Mouse (Mus musculus) midbrain, embryonic 15.5 days (tissue): ENCODE data around the gene Dok7. TPM values are rescaled to one million over a fixed set of nuclear protein-coding genes. Genes with fewer than 3 reads are reported as not detected.

ENCODE experiments used
- ATAC-seq: fragments of 200-750 bp; cut with Nextera tagmentation; replicated peaks from 2 replicates; pipeline ENCODE4 v1.8.0; 2017; ENCODE audit warnings: moderate TSS enrichment
- H3K27ac ChIP-seq: fragments of 300-500 bp; sonication (generic); 2 replicates; pipeline ENCODE4 v1.5.1; 2015; ENCODE audit warnings: mild to moderate bottlenecking, inconsistent platforms
- H3K27me3 ChIP-seq: fragments of 300-500 bp; sonication (generic); replicated peaks from 2 replicates; pipeline ENCODE4 v1.6.1; 2015; ENCODE audit warnings: inconsistent platforms
- H3K36me3 ChIP-seq: fragments of 300-500 bp; sonication (generic); replicated peaks from 2 replicates; pipeline ENCODE4 v1.6.1; 2015; ENCODE audit warnings: inconsistent platforms
- H3K4me1 ChIP-seq: fragments of 300-500 bp; sonication (generic); 2 replicates; pipeline ENCODE4 v1.6.1; 2015; ENCODE audit warnings: inconsistent platforms
- H3K4me2 ChIP-seq: fragments of 300-500 bp; sonication (generic); 2 replicates; pipeline ENCODE4 v1.6.1; 2015; ENCODE audit warnings: inconsistent platforms, mild to moderate bottlenecking, moderate library complexity
- H3K4me3 ChIP-seq: fragments of 300-500 bp; sonication (generic); 2 replicates; pipeline ENCODE4 v1.5.1; 2015; ENCODE audit warnings: mild to moderate bottlenecking, inconsistent platforms
- H3K9ac ChIP-seq: fragments of 300-500 bp; sonication (generic); 2 replicates; pipeline ENCODE4 v1.6.1; 2015; ENCODE audit warnings: mild to moderate bottlenecking, inconsistent platforms
- H3K9me3 ChIP-seq: fragments of 300-500 bp; sonication (generic); 2 replicates; pipeline ENCODE4 v1.6.1; 2016; ENCODE audit warnings: inconsistent platforms
- WGBS: fragments of 180-500 bp; shearing (Covaris S2); methylation state at CpG from one replicate; pipeline ENCODE4 v1.1.7; 2015; ENCODE audit warnings: mixed read lengths; 5-methylcytosine and 5-hydroxymethylcytosine counted together
- polyA plus RNA-seq: library from polyadenylated mRNA; unstranded; fragments of >200 nt; fragmentation: Nextera tagmentation; extraction: Ambion mirVana; gene quantifications from 2 replicates; pipeline ENCODE4 v1.2.1, GENCODE M21; 2015

Dok7 gene
- polyA plus RNA-seq, 1 experiment from 2014 or later: 7.9 TPM

DNA sequence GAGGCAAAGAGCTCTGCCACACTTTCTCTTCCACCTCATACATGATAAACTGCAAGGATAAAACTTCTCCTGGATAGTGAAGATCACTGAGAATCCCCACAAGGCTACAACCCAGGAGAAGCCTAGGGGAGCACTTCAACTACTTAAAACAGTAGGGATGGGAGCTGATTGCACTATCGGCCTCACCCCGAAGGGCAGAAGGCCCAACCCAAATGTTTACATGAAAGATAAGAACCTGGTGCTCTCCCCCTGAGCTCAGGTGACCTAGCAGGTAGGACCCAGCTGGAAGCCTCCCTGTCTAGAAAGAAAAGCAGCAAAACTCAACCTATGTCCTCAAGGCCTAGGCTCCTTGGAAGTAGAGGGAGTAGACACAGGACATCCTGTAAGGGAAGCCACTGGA lies 47.0 kb downstream of the Dok7 start:
- Histone ChIP-seq H3K9ac (no peak overlapping the region), H3K4me1 (peaks cover 23% of the 10 kb centered on the region), H3K4me2 (peak overlapping the region; percentile 61), H3K27ac (no peak overlapping the region), H3K36me3 (peaks cover 15% of the 10 kb centered on the region), H3K9me3 (no peaks in the 10 kb centered on the region), H3K4me3 (peak overlapping the region; percentile 82; the same call in 1 of the 2 replicates), H3K27me3 (no peaks in the 10 kb centered on the region)
- WGBS: 95% methylated on average over 2 of the region's 2 CpGs
- no peak for ATAC-seq

DNA sequence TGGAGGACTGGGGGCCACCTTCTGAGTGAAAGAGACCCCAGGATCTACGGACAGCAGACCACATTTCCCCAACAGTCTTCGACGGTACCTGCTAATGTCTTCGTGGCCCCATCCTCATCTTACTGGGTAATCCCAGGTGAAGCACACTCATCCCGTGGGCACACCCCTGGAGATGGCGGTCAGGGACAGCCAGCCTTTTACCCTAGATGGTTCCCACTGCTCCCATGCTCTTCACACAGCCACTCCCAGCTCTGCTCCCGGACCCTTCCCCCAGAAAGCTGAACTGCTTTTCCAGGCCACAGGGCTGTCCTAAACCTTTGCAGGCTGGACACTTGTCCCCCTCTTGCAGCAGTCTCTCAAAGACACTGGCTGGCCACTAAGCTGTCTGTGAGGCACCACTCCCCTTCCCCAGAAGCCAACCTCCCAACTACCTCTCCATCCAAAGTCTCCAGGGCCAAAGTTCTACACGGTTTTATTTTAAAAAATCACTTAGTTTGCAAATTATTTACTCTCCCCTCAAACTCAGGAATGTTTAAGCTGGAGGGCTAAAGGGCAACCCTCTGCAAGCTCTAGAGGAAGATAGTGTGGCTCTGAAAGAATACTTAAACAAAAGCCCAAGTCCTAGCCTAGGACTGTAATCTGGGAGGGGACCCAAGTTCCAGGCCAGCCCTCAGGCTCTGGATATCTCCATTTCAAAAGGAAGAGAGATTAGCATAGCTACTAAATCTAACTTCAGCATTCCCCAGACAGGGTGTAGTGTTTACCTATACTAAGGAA lies 47.8 kb downstream of the Dok7 start:
- Histone ChIP-seq H3K4me1 (peaks cover 23% of the 10 kb centered on the region), H3K4me2 (peak overlapping the region; percentile 61), H3K27me3 (no peaks in the 10 kb centered on the region), H3K36me3 (peaks cover 13% of the 10 kb centered on the region), H3K4me3 (peak overlapping the region; percentile 82), H3K9me3 (no peaks in the 10 kb centered on the region), H3K27ac (no peak overlapping the region), H3K9ac (peak overlapping the region; percentile 79; the same call in 1 of the 2 replicates)
- ATAC-seq: no peak
- 68% methylated on average over 8 of the region's 8 CpGs for WGBS

GRCm38 (mm10) chr5:35104960-35105921 lies 48.7 kb downstream of the Dok7 start, which contains the start of gene Lrpap1:
Gene Lrpap1, minus strand, starts transcription at chr5:35105766.
- Histone ChIP-seq H3K4me1 (peaks cover 23% of the 10 kb centered on the region), H3K36me3 (peaks cover 13% of the 10 kb centered on the region), H3K4me2 (peak within 1 kb of the TSS; percentile 61), H3K4me3 (peak within 1 kb of the TSS; percentile 82), H3K9me3 (no peaks in the 10 kb centered on the region), H3K27me3 (no peaks in the 10 kb centered on the region), H3K9ac (peak within 1 kb of the TSS; percentile 79), H3K27ac (peak within 1 kb of the TSS; percentile 85)
- peak; percentile 97 for ATAC-seq
- under 1% methylated on average over 38 of the region's 39 CpGs for WGBS

- ATAC-seq: no peak
- peak overlapping the region; percentile 54 for H3K9ac ChIP-seq
- H3K4me3 ChIP-seq: peak overlapping the region; percentile 82
- no peaks in the 10 kb centered on the region for H3K9me3 ChIP-seq
- H3K27me3 ChIP-seq: no peaks in the 10 kb centered on the region
- peaks cover 23% of the 10 kb centered on the region for H3K4me1 ChIP-seq
- WGBS: 5% methylated on average over 11 of the region's 11 CpGs
- H3K4me2 ChIP-seq: peak overlapping the region; percentile 61
- H3K36me3 ChIP-seq: peaks cover 7% of the 10 kb centered on the region
- H3K27ac ChIP-seq: peak overlapping the region; percentile 85
Measured at GRCm38 (mm10) chr5:35105922-35106298, 49.3 kb downstream of the Dok7 start.

GRCm38 (mm10) chr5:35112444-35112843 lies 55.9 kb downstream of the Dok7 start:
- no peak overlapping the region for H3K9ac ChIP-seq

GRCm38 (mm10) chr5:35116002-35116401 lies 59.4 kb downstream of the Dok7 start:
- Histone ChIP-seq H3K9me3 (no peaks in the 10 kb centered on the region), H3K36me3 (no peaks in the 10 kb centered on the region), H3K27ac (no peak overlapping the region), H3K4me1 (no peaks in the 10 kb centered on the region), H3K9ac (no peak overlapping the region), H3K4me2 (no peak overlapping the region), H3K4me3 (no peak overlapping the region), H3K27me3 (no peaks in the 10 kb centered on the region)
- WGBS: 77% methylated on average over 3 of the region's 3 CpGs
- no peak for ATAC-seq

More at GRCm38 (mm10) chr5:35112444-35112843, 55.9 kb downstream of the Dok7 start:
- Histone ChIP-seq H3K4me2 (no peak overlapping the region), H3K36me3 (no peaks in the 10 kb centered on the region), H3K27ac (no peak overlapping the region), H3K27me3 (no peaks in the 10 kb centered on the region), H3K4me1 (no peaks in the 10 kb centered on the region), H3K9me3 (no peaks in the 10 kb centered on the region), H3K4me3 (no peak overlapping the region)
- ATAC-seq: no peak
- 53% methylated on average over 4 of the region's 4 CpGs for WGBS

GRCm38 (mm10) chr5:35117633-35118032 lies 61.1 kb downstream of the Dok7 start:
- H3K27ac ChIP-seq: no peak overlapping the region
- no peak overlapping the region for H3K4me2 ChIP-seq
- no peaks in the 10 kb centered on the region for H3K36me3 ChIP-seq
- H3K27me3 ChIP-seq: no peaks in the 10 kb centered on the region
- 78% methylated on average over 3 of the region's 3 CpGs for WGBS
- no peak overlapping the region for H3K9ac ChIP-seq
- H3K9me3 ChIP-seq: no peaks in the 10 kb centered on the region
- H3K4me1 ChIP-seq: no peaks in the 10 kb centered on the region
- ATAC-seq: no peak
- H3K4me3 ChIP-seq: no peak overlapping the region

GRCm38 (mm10) chr5:35118418-35118817 lies 61.9 kb downstream of the Dok7 start:
- H3K4me1 ChIP-seq: no peaks in the 10 kb centered on the region
- no peak overlapping the region for H3K9ac ChIP-seq
- no peaks in the 10 kb centered on the region for H3K9me3 ChIP-seq
- H3K36me3 ChIP-seq: no peaks in the 10 kb centered on the region
- WGBS: 80% methylated on average over 2 of the region's 2 CpGs
- H3K27ac ChIP-seq: no peak overlapping the region
- no peak overlapping the region for H3K4me3 ChIP-seq
- H3K27me3 ChIP-seq: no peaks in the 10 kb centered on the region
- no peak overlapping the region for H3K4me2 ChIP-seq
- ATAC-seq: no peak

GRCm38 (mm10) chr5:35120024-35120423 lies 63.5 kb downstream of the Dok7 start:
- H3K9me3 ChIP-seq: no peaks in the 10 kb centered on the region
- no peaks in the 10 kb centered on the region for H3K27me3 ChIP-seq
- no peak overlapping the region for H3K27ac ChIP-seq
- no peak overlapping the region for H3K4me2 ChIP-seq
- H3K4me3 ChIP-seq: no peak overlapping the region
- H3K9ac ChIP-seq: no peak overlapping the region
- WGBS: 85% methylated on average over 8 of the region's 8 CpGs
- ATAC-seq: no peak
- H3K36me3 ChIP-seq: no peaks in the 10 kb centered on the region
- H3K4me1 ChIP-seq: no peaks in the 10 kb centered on the region

GRCm38 (mm10) chr5:35129208-35129607 lies 72.6 kb downstream of the Dok7 start:
- Histone ChIP-seq H3K27ac (no peak overlapping the region), H3K9ac (no peak overlapping the region), H3K4me3 (no peak overlapping the region), H3K36me3 (no peaks in the 10 kb centered on the region), H3K4me2 (no peak overlapping the region), H3K4me1 (no peaks in the 10 kb centered on the region), H3K9me3 (no peaks in the 10 kb centered on the region), H3K27me3 (no peaks in the 10 kb centered on the region)
- ATAC-seq: no peak
- WGBS: 85% methylated on average over 16 of the region's 16 CpGs

DNA sequence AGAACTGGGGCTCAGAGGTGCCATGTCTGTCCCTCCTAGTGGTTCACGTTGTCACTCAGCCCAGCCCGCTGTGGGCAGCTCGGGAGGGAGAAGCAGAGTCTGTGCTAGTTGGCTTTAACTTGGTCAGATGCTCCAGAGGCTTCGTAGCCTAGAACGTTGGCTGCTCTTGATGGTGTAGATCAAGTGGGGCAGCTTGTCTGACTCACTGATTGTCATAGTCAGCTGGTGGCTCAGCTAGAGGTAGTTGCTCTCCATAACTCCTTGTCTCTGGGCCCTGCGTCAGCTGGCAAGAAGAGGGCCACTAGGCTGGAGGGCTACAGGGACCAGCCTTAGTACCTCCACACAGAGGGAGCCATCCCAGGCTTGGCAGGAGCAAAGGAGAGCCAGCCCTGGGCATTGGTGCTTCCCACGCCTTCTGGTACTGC lies 73.2 kb downstream of the Dok7 start:
- WGBS: 90% methylated on average over 7 of the region's 7 CpGs
- Histone ChIP-seq H3K9me3 (no peaks in the 10 kb centered on the region), H3K9ac (no peak overlapping the region)

DNA sequence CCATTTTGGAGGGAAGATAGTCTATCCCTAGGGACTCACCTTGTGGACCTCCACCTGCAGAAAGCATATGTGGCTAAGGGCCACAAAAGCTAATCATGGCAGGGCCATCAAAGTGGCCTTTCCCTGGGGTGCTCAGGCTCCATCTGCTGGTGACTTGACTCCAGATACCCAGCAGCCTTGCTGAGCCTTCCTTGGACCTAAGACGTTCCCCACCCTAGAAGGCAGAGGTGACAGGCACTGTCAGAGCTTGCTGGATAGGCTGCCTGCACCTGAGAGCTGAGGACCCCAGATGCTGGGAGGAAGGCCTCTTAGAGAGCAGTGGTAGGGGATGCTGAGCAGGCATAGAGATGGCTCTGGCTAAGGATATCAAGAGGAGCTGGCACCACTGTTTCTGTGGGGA lies 74.7 kb downstream of the Dok7 start:
- 0 out of 2 replicates have a peak overlapping the region, but pooled peaks have one; percentile 5 for H3K9ac ChIP-seq
- H3K27me3 ChIP-seq: no peaks in the 10 kb centered on the region
- ATAC-seq: no peak
- H3K9me3 ChIP-seq: no peaks in the 10 kb centered on the region
- no peak overlapping the region for H3K4me3 ChIP-seq
- no peaks in the 10 kb centered on the region for H3K4me1 ChIP-seq
- no peak overlapping the region for H3K27ac ChIP-seq
- WGBS: 17% methylated on average over 1 of the region's 1 CpGs
- H3K36me3 ChIP-seq: no peaks in the 10 kb centered on the region
- no peak overlapping the region for H3K4me2 ChIP-seq

More for the DNA sequence above, 73.2 kb downstream of the Dok7 start:
- Histone ChIP-seq H3K4me1 (no peaks in the 10 kb centered on the region), H3K27me3 (no peaks in the 10 kb centered on the region), H3K36me3 (no peaks in the 10 kb centered on the region), H3K4me2 (no peak overlapping the region), H3K4me3 (no peak overlapping the region), H3K27ac (no peak overlapping the region)
- ATAC-seq: no peak
